Mouse (Mus musculus): ENCODE measurements around the gene Tssk6. TPM values are rescaled to one million over a fixed set of nuclear protein-coding genes. Genes with fewer than 3 reads are reported as not detected.

Gene Tssk6
- polyA plus RNA-seq, 1 experiment from 2014 or later, result 1.7 TPM

- Histone ChIP-seq H3K36me3 (replicated peaks; ENCODE audit: insufficient read depth, low read length) (no peaks in the 10 kb centered on the region), H3K4me1 (ENCODE audit: insufficient read depth) (peaks cover 12% of the 10 kb centered on the region), H3K9me3 (ENCODE audit: low read length) (0 out of 2 replicates have a peak, but pooled peaks cover 2% of the 10 kb centered on the region), H3K27ac (ENCODE audit: low read depth) (no peak overlapping the region), H3K27me3 (ENCODE audit: insufficient read depth, low read length) (peaks cover 85% of the 10 kb centered on the region), H3K4me3 (ENCODE audit: low read depth, low read length) (peak overlapping the region; percentile 38), H3K4me2 (ENCODE audit: low read depth, low read length) (peak overlapping the region; percentile 59), H3K9ac (replicated peaks) (no peak overlapping the region)
- ATAC-seq (peak; percentile 43), DNase-seq (peak; percentile 46)
- 10% methylated on average over 99 of the region's 103 CpGs for WGBS (ENCODE audit: insufficient replicate concordance)
- TF ChIP-seq CTCF (IDR thresholded peaks at IDR 0.05; ENCODE audit: low read depth), result no peak
- no peak for TF ChIP-seq EP300 (IDR thresholded peaks at IDR 0.05; ENCODE audit: low read depth)
Observed at GRCm38 (mm10) chr8:69882021-69882756, 19.8 kb upstream of the Tssk6 start.

GRCm38 (mm10) chr8:69882833-69883600, 19.0 kb upstream of the Tssk6 start:
- peaks cover 18% of the 10 kb centered on the region for H3K4me1 ChIP-seq (ENCODE audit: insufficient read depth)
- H3K4me3 ChIP-seq (ENCODE audit: low read depth, low read length), result peak overlapping the region; percentile 38; the same call in 1 of the 2 replicates
- peaks cover 91% of the 10 kb centered on the region for H3K27me3 ChIP-seq (ENCODE audit: insufficient read depth, low read length)
- TF ChIP-seq EP300 (IDR thresholded peaks at IDR 0.05; ENCODE audit: low read depth), result no peak
- TF ChIP-seq CTCF (IDR thresholded peaks at IDR 0.05; ENCODE audit: low read depth), result no peak
- ATAC-seq (no peak), DNase-seq (no peak)
- no peaks in the 10 kb centered on the region for H3K36me3 ChIP-seq (replicated peaks; ENCODE audit: insufficient read depth, low read length)
- 15% methylated on average over 51 of the region's 52 CpGs for WGBS (ENCODE audit: insufficient replicate concordance)
- 0 out of 2 replicates have a peak, but pooled peaks cover 2% of the 10 kb centered on the region for H3K9me3 ChIP-seq (ENCODE audit: low read length)
- no peak overlapping the region for H3K27ac ChIP-seq (ENCODE audit: low read depth)
- no peak overlapping the region for H3K4me2 ChIP-seq (ENCODE audit: low read depth, low read length)
- H3K9ac ChIP-seq (replicated peaks), result no peak overlapping the region

- ATAC-seq (no peak), DNase-seq (no peak)
- Histone ChIP-seq H3K9ac (replicated peaks) (no peak overlapping the region), H3K4me1 (ENCODE audit: insufficient read depth) (peaks cover 23% of the 10 kb centered on the region), H3K4me3 (ENCODE audit: low read depth, low read length) (no peak overlapping the region), H3K36me3 (replicated peaks; ENCODE audit: insufficient read depth, low read length) (no peaks in the 10 kb centered on the region), H3K4me2 (ENCODE audit: low read depth, low read length) (no peak overlapping the region), H3K9me3 (ENCODE audit: low read length) (0 out of 2 replicates have a peak, but pooled peaks cover 2% of the 10 kb centered on the region), H3K27me3 (ENCODE audit: insufficient read depth, low read length) (peaks cover 100% of the 10 kb centered on the region), H3K27ac (ENCODE audit: low read depth) (no peak overlapping the region)
- no peak for TF ChIP-seq EP300 (IDR thresholded peaks at IDR 0.05; ENCODE audit: low read depth)
- no peak for TF ChIP-seq CTCF (IDR thresholded peaks at IDR 0.05; ENCODE audit: low read depth)
- WGBS (ENCODE audit: insufficient replicate concordance), result 51% methylated on average over 13 of the region's 13 CpGs
Observed at GRCm38 (mm10) chr8:69884141-69884540, 17.8 kb upstream of the Tssk6 start.

- H3K4me3 ChIP-seq (ENCODE audit: low read depth, low read length), result peak within 1 kb of the TSS; percentile 22
- TF ChIP-seq EP300 (IDR thresholded peaks at IDR 0.05; ENCODE audit: low read depth), result no peak
- no peaks in the 10 kb centered on the region for H3K36me3 ChIP-seq (replicated peaks; ENCODE audit: insufficient read depth, low read length)
- 2% methylated on average over 55 of the region's 60 CpGs for WGBS (ENCODE audit: insufficient replicate concordance)
- H3K9ac ChIP-seq (replicated peaks), result no peak within 1 kb of the TSS
- peaks cover 14% of the 10 kb centered on the region for H3K4me1 ChIP-seq (ENCODE audit: insufficient read depth)
- no peak for DNase-seq
- H3K9me3 ChIP-seq (ENCODE audit: low read length), result no peaks in the 10 kb centered on the region
- peaks cover 82% of the 10 kb centered on the region for H3K27me3 ChIP-seq (ENCODE audit: insufficient read depth, low read length)
- H3K27ac ChIP-seq (ENCODE audit: low read depth), result no peak within 1 kb of the TSS
- no peak; the same call in 1 of the 2 replicates for ATAC-seq
- H3K4me2 ChIP-seq (ENCODE audit: low read depth, low read length), result peak within 1 kb of the TSS; percentile 49
Observed at GRCm38 (mm10) chr8:69887289-69888243, 14.4 kb upstream of the Tssk6 start, which contains the start of gene Cilp2. Gene Cilp2 (minus strand): TSS chr8:69887687.

- DNase-seq, result no peak
- 7% methylated on average over 24 of the region's 24 CpGs for WGBS (ENCODE audit: insufficient replicate concordance)
- no peak for ATAC-seq
Observed at GRCm38 (mm10) chr8:69888244-69888866, 13.6 kb upstream of the Tssk6 start.

More at GRCm38 (mm10) chr8:69888244-69888866, 13.6 kb upstream of the Tssk6 start:
- Histone ChIP-seq H3K9ac (replicated peaks) (no peak overlapping the region), H3K9me3 (ENCODE audit: low read length) (no peaks in the 10 kb centered on the region), H3K4me1 (ENCODE audit: insufficient read depth) (peaks cover 14% of the 10 kb centered on the region), H3K36me3 (replicated peaks; ENCODE audit: insufficient read depth, low read length) (0 out of 2 replicates have a peak, but pooled peaks cover 4% of the 10 kb centered on the region), H3K27me3 (ENCODE audit: insufficient read depth, low read length) (peaks cover 74% of the 10 kb centered on the region), H3K4me3 (ENCODE audit: low read depth, low read length) (peak overlapping the region; percentile 22), H3K27ac (ENCODE audit: low read depth) (no peak overlapping the region), H3K4me2 (ENCODE audit: low read depth, low read length) (peak overlapping the region; percentile 49)
- TF ChIP-seq CTCF (IDR thresholded peaks at IDR 0.05; ENCODE audit: low read depth) (no peak), EP300 (IDR thresholded peaks at IDR 0.05; ENCODE audit: low read depth) (no peak)

Measured in liver, postnatal 0 days (tissue).